Mouse (Mus musculus) left cerebral cortex, adult 2 months (tissue): Measurements from ENCODE around the gene Lnx2. TPM values are rescaled to one million over a fixed set of nuclear protein-coding genes. Genes with fewer than 3 reads are reported as not detected.

Experiments used
- DNase-seq, 2 experiments: peaks; one replicate each; pipeline ENCODE4 v3.0.0; 2021 to 2022; ENCODE audit warnings: low spot score in 2 of 2, mixed read lengths in 1 of 2; ENCODE audit errors: extremely low spot score in 1 of 2
- H3K27ac ChIP-seq: fragments of 200-600 bp; 2 replicates; pipeline ENCODE4 v1.8.1; 2022
- H3K4me3 ChIP-seq: fragments of 200-600 bp; 2 replicates; pipeline ENCODE4 v1.8.1; 2022
- CTCF ChIP-seq: fragments of 200-600 bp; IDR thresholded peaks from 2 replicates; pipeline ENCODE4 v1.8.1; 2022; ENCODE audit warnings: antibody characterized with exemption, mild to moderate bottlenecking, moderate library complexity
- intact Hi-C: fragments of 180-260 bp; cut with DNase I; formaldehyde crosslinking; loops from one replicate; pipeline ENCODE4 v1.15.1; 2025
- long read RNA-seq, 2 experiments: library from polyadenylated mRNA; stranded (forward); transcript quantifications; one replicate each; pipeline ENCODE4 v2.0.0; 2021; ENCODE audit warnings: borderline mapping rate in 2 of 2
- total RNA-seq, 2 experiments: library from RNA; stranded (reverse); gene quantifications; 2 replicates each; pipeline ENCODE4 v1.2.3; 2021

The Lnx2 gene
- total RNA-seq = 1 to 10 TPM; 5.8 to 6.3 TPM
- long read RNA-seq, experiment 1, full-length matches to known transcripts = 10 of 12 reads
- long read RNA-seq, experiment 1, partial matches to known transcripts = 0 of 12 reads
- long read RNA-seq, experiment 1, other reads (novel, unspliced or antisense) = 2 of 12 reads
- long read RNA-seq, experiment 2, full-length matches to known transcripts = 11 of 22 reads
- long read RNA-seq, experiment 2, partial matches to known transcripts = 6 of 22 reads
- long read RNA-seq, experiment 2, other reads (novel, unspliced or antisense) = 5 of 22 reads

DNA sequence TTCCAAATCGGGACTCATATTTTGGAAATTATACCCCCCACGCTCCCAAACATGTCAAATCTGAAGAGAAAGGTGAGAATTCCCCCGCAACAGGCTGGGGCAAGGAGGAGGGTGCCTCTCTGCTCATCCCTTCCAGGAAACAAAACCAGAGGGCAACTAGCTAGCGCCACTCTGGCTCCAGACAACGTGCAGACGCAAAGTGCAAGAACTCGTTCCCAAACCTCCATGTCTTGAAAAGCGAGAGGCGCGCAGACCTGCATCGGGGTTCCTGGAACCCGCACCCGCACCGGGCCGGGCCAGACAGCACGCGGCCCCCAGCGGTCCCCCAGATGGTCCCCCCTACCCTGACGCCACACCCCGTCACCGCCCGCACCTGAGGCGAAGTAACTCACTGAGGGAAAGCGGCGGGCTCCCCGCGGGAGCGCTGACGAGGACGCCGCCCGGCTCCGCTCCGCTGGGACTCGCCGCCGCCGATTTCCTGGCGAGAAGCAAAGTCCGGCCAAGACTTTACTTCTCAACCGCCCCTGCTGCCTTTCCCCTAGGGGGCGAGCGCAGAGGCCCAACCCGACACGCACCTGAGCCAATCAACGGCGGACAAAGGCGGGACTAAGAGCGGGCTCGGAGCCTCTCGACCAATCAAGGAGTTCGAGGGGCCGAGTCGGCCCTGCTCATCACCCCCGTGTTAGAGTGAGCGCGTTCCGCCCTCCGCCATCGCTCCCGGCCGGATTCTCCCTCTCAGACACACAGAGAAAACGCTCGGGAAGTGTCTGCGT, at the start of gene Lnx2:
Gene Lnx2 (minus strand): TSS at position 561 of the 773 bp plus-strand sequence.
- TF ChIP-seq CTCF = peak; percentile 62
- Histone ChIP-seq H3K4me3 (peak within 1 kb of the TSS; percentile 93), H3K27ac (peak within 1 kb of the TSS; percentile 86)
- intact Hi-C loops = loop anchor here (1.0 to 5.0 kb wide), 6 partner anchors 21 to 151 kb away; partner anchors contain the start of gene Mtif3
- peak; percentile 98 to 99 for DNase-seq

GRCm38 (mm10) chr5:147125542-147126185, 49.3 kb upstream of the Lnx2 start:
- no peak overlapping the region for H3K27ac ChIP-seq
- TF ChIP-seq CTCF = no peak
- intact Hi-C loops = loop anchor here (10.0 kb wide), 1 partner anchor 141 kb away; no protein-coding TSS in a partner anchor

GRCm38 (mm10) chr5:147124794-147125193, 48.4 kb upstream of the Lnx2 start:
- DNase-seq = no peak
- H3K27ac ChIP-seq = no peak overlapping the region
- H3K4me3 ChIP-seq = no peak overlapping the region
- TF ChIP-seq CTCF = no peak
- intact Hi-C loops = loop anchor here (10.0 kb wide), 1 partner anchor 140 kb away; no protein-coding TSS in a partner anchor

More at GRCm38 (mm10) chr5:147125542-147126185, 49.3 kb upstream of the Lnx2 start:
- H3K4me3 ChIP-seq = no peak overlapping the region
- DNase-seq = no peak

DNA sequence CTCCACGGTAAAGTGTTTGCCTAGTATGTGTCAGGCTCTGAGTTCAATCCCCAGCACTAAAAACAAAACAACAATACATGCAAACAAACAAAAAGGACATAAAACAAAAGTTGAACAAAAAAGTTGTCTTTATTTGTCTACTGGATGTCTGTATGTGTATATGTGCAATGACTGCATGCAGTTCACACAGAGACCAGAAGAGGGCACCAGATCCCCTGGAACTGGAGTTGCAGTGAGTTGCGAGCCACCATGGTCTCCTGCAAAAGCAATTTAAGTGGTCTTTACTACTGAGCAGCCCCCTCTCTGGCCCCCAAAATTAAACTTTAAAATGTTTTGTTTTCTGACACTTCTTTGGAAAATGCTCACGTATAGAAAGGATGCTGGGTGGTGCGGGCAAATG, 44.8 kb upstream of the Lnx2 start:
- Histone ChIP-seq H3K4me3 (no peak overlapping the region), H3K27ac (no peak overlapping the region)
- TF ChIP-seq CTCF = peak; percentile 27
- intact Hi-C loops = loop anchor here (10.0 kb wide), 1 partner anchor 136 kb away; no protein-coding TSS in a partner anchor
- no peak for DNase-seq

GRCm38 (mm10) chr5:147117027-147117426, 40.6 kb upstream of the Lnx2 start:
- DNase-seq = no peak
- H3K4me3 ChIP-seq = no peak overlapping the region
- TF ChIP-seq CTCF = no peak
- H3K27ac ChIP-seq = no peak overlapping the region
- intact Hi-C loops = no loop called here

DNA sequence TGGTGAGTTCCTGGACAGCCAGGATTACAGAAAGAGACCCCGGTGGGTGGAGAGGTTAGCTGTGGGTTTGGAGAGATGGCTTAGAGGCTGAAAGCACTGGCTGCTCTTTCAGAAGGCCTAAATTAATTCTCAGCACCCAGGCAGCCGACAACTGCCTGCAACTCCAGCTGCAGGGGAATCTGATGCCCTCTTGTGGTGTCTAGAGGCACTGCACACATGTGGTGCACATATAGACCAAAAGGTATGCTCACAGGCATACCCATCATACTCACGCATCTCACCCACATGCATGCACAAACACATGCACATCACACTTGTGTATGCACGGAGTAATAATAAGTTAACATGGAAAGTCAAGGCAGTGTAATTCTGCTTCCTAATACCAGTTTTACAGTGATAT, 39.2 kb upstream of the Lnx2 start:
- peak; percentile 9 for TF ChIP-seq CTCF
- intact Hi-C loops = no loop called here

GRCm38 (mm10) chr5:147114738-147115137, 38.4 kb upstream of the Lnx2 start:
- no peak overlapping the region for H3K4me3 ChIP-seq
- peak; percentile 8 for TF ChIP-seq CTCF
- intact Hi-C loops = no loop called here
- H3K27ac ChIP-seq = no peak overlapping the region
- no peak for DNase-seq

More for the DNA sequence above, 39.2 kb upstream of the Lnx2 start:
- Histone ChIP-seq H3K4me3 (no peak overlapping the region), H3K27ac (no peak overlapping the region)
- DNase-seq = no peak

- intact Hi-C loops = no loop called here
- no peak for DNase-seq
- Histone ChIP-seq H3K27ac (no peak overlapping the region), H3K4me3 (no peak overlapping the region)
- no peak for TF ChIP-seq CTCF
Measured at GRCm38 (mm10) chr5:147108861-147109591, 32.6 kb upstream of the Lnx2 start.

DNA sequence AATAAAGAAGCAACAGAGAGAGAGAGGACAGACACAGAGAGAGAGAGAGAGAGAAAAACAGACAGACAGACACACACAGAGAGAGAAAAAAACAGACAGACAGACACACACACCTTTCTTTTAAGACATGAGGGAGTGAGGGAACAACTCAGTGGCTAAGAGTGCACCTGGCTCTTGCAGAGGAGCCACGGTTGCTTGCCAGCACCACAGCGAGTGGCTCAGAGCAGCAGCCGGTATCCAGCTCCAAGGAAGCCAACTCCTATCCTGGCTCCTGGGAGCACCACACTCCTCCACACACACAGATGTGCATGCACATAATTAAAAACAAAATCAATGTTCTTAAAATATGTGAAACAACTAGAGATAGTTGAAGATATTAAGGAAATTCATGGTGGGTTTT, 30.9 kb upstream of the Lnx2 start:
- DNase-seq = no peak
- intact Hi-C loops = no loop called here
- Histone ChIP-seq H3K27ac (no peak overlapping the region), H3K4me3 (no peak overlapping the region)
- no peak for TF ChIP-seq CTCF

DNA sequence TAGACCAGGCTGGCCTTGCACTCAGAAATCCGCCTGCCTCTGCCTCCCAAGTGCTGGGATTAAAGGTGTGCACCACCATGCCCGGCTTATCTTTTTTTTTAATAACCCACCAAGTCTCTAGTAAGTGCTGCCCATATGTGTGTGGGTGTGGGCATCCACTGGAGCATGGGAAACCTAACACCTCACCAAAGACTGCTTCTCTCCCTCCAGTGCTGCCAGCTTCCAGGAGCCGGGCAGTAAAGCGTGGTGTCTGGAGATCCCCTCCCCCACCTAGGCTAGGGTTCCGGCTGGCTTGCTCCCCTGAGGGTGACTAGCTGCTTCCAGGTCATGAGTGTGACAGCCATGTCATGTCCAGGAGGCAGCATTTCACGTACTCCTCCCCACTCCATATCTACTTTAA, 25.9 kb upstream of the Lnx2 start:
- no peak overlapping the region for H3K4me3 ChIP-seq
- DNase-seq = no peak
- TF ChIP-seq CTCF = no peak
- intact Hi-C loops = no loop called here
- no peak overlapping the region for H3K27ac ChIP-seq

DNA sequence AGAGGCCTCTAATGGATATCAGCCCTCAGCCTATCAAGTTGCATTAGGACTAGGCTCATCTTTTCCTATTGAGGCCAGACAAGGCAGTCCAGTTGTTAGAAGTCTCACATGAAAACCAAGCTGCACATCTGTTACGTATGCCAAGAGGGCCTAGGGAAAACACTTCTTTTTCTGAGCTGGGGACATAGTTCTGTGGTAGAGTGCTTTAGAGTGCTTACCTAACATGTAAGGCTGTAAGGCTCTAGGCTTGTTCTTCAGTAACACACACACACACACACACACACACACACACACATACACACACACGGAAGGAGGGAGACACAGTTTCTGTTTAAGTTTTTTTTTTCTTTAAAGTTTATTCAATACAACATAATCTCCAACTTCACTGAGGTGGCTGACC, 23.8 kb upstream of the Lnx2 start:
- DNase-seq = no peak
- H3K27ac ChIP-seq = no peak overlapping the region
- no peak overlapping the region for H3K4me3 ChIP-seq
- no peak for TF ChIP-seq CTCF
- intact Hi-C loops = no loop called here
